Mouse (Mus musculus) fibroblast of lung, adult 2 months (primary cell): ENCODE results near the gene Siglece.
A peak's percentile ranks its signal among the peaks of the same experiment; 100 is the strongest.

Experiments
- DNase-seq: peaks from one replicate; pipeline ENCODE4 v3.0.0-alpha.2; 2011; ENCODE audit warnings: low read depth

The Siglece gene

GRCm38 (mm10) chr7:43625794-43626422 is 34.1 kb downstream of the Siglece start:
- no peak for DNase-seq

- no peak for DNase-seq
These were observed 34.9 kb downstream of the Siglece start for GRCm38 (mm10) chr7:43625065-43625464.

- DNase-seq = no peak
These were observed 36.1 kb downstream of the Siglece start for GRCm38 (mm10) chr7:43623819-43624218.

GRCm38 (mm10) chr7:43622927-43623326 is 37.0 kb downstream of the Siglece start:
- DNase-seq = no peak

- no peak for DNase-seq
These were observed 46.0 kb downstream of the Siglece start for GRCm38 (mm10) chr7:43613816-43614551.

- no peak for DNase-seq
These were observed 51.6 kb downstream of the Siglece start for GRCm38 (mm10) chr7:43608316-43608824.

- DNase-seq = no peak
These were observed 52.1 kb downstream of the Siglece start for GRCm38 (mm10) chr7:43607743-43608287.

- DNase-seq = peak; percentile 13
These were observed 52.8 kb downstream of the Siglece start, which contains the start of gene Zfp819 for GRCm38 (mm10) chr7:43606896-43607742. Zfp819 (plus strand) TSS chr7:43607169.

GRCm38 (mm10) chr7:43601884-43602283 is 58.1 kb downstream of the Siglece start:
- no peak for DNase-seq
